ENCODE assay signal across 10 mouse cellular contexts in genomic region chr19:3610886-3611285, GRCm38 (mm10). TPM values are rescaled to one million over a fixed set of nuclear protein-coding genes. Genes with fewer than 3 reads are reported as not detected.
DNase-seq lines count a peak whose midpoint lies in the region; ATAC-seq and TF ChIP-seq lines count a peak whose summit lies in the region.
"Had no signal": no experiment of that assay in that cellular context is flagged by ENCODE, and none has a peak within 500 bp of the region (broad histone marks: within the 10 kb centered on the region; RNA-seq: fewer than 3 reads in every experiment).

No protein-coding gene starts in this region.

- H3K9me3 ChIP-seq in heart, embryonic 15.5 days (replicated peaks): no peaks in the 10 kb centered on the region
- H3K9me3 ChIP-seq in intestine, embryonic 15.5 days: no peaks in the 10 kb centered on the region
- H3K9me3 ChIP-seq: liver, embryonic 13.5 days had no signal

- no peak for TF ChIP-seq CTCF in kidney, adult 2 months (conservative IDR thresholded peaks at IDR 0.05; ENCODE audit: insufficient read depth, insufficient read length, low read depth, low read length)

- H3K27me3 ChIP-seq in heart, embryonic 15.5 days: no peaks in the 10 kb centered on the region
- H3K27me3 ChIP-seq in kidney, adult 2 months (replicated peaks; ENCODE audit: control insufficient read depth, insufficient read depth, low read length): no peaks in the 10 kb centered on the region
- no peaks in the 10 kb centered on the region for H3K27me3 ChIP-seq in intestine, embryonic 15.5 days (replicated peaks)
- H3K27me3 ChIP-seq: liver, embryonic 13.5 days had no signal

- no peak overlapping the region for H3K4me2 ChIP-seq in heart, embryonic 15.5 days
- H3K4me2 ChIP-seq in intestine, embryonic 15.5 days (replicated peaks): no peak overlapping the region
- H3K4me2 ChIP-seq: liver, embryonic 13.5 days had no signal

- no peak for ATAC-seq in heart, embryonic 15.5 days (replicated peaks; ENCODE audit: insufficient number of reproducible peaks, insufficient read depth, low FRiP score, low read depth)
- ATAC-seq in megakaryocyte progenitor cell, adult 5-6 weeks (replicated peaks; ENCODE audit: poor library complexity): no peak
- ATAC-seq in intestine, embryonic 15.5 days: no peak

- H3K36me3 ChIP-seq in heart, embryonic 15.5 days: peaks cover 27% of the 10 kb centered on the region
- H3K36me3 ChIP-seq in kidney, adult 2 months (ENCODE audit: control insufficient read depth, insufficient read depth, low read length): no peaks in the 10 kb centered on the region
- H3K36me3 ChIP-seq in intestine, embryonic 15.5 days: peaks cover 37% of the 10 kb centered on the region

- peaks cover 14% of the 10 kb centered on the region for H3K4me1 ChIP-seq in heart, embryonic 15.5 days (replicated peaks)
- no peaks in the 10 kb centered on the region for H3K4me1 ChIP-seq in kidney, adult 2 months (ENCODE audit: control insufficient read depth, insufficient read depth, low read length)
- 0 out of 2 replicates have a peak, but pooled peaks cover 2% of the 10 kb centered on the region for H3K4me1 ChIP-seq in intestine, embryonic 15.5 days (replicated peaks)
- H3K4me1 ChIP-seq: liver, embryonic 13.5 days had no signal

- WGBS in heart, embryonic 15.5 days: 94% methylated on average over 2 of the region's 2 CpGs
- WGBS in kidney, adult 2 months: 95% methylated on average over 2 of the region's 2 CpGs
- WGBS in intestine, embryonic 15.5 days: 87% methylated on average over 2 of the region's 2 CpGs

- no peak overlapping the region for H3K4me3 ChIP-seq in heart, embryonic 15.5 days
- H3K4me3 ChIP-seq in kidney, adult 2 months (ENCODE audit: insufficient read depth, low read depth, low read length): no peak overlapping the region
- no peak overlapping the region for H3K4me3 ChIP-seq in intestine, embryonic 15.5 days (replicated peaks)
- H3K4me3 ChIP-seq: erythroblast, embryonic 14.5 days; liver, embryonic 13.5 days had no signal

- TF ChIP-seq POLR2A in kidney, adult 2 months (IDR thresholded peaks at IDR 0.05; ENCODE audit: low read depth, low read length): no peak

- H3K27ac ChIP-seq in heart, embryonic 15.5 days: peak overlapping the region; percentile 3; the same call in 1 of the 2 replicates
- no peak overlapping the region for H3K27ac ChIP-seq in kidney, adult 2 months (ENCODE audit: insufficient read depth, low read depth, low read length)
- no peak overlapping the region for H3K27ac ChIP-seq in intestine, embryonic 15.5 days
- H3K27ac ChIP-seq: liver, embryonic 13.5 days had no signal

- no peak for DNase-seq in heart, adult 11 months
- DNase-seq in 3T3-L1 (ENCODE audit: low read depth, low spot score) (peak; percentile 29), adipocyte (ENCODE audit: low spot score) (peak; percentile 52)
- DNase-seq in kidney, adult 2 months: peak; percentile 56
- DNase-seq in gastrocnemius, adult 8-10 months (ENCODE audit: low spot score in 2 of 2): no peak
- DNase-seq: liver, embryonic 13.5 days had no signal

- no peak overlapping the region for H3K9ac ChIP-seq in heart, embryonic 15.5 days
- H3K9ac ChIP-seq in intestine, embryonic 15.5 days: no peak overlapping the region
- H3K9ac ChIP-seq: liver, embryonic 13.5 days had no signal

RNA-seq across cellular contexts. Expression of gene Ppp6r3, which starts 35.3 kb away (rescaled TPM):
- polyA plus RNA-seq in heart, embryonic 15.5 days (2015; fragmentation: Nextera tagmentation; extraction: Ambion mirVana): 41.3 and 46.5 TPM in 2 replicates
- polyA plus RNA-seq in kidney, adult 2 months (2012; rRNA removed): 52.5 and 58.5 TPM in 2 replicates
- total RNA-seq in megakaryocyte progenitor cell, adult 5-6 weeks (2015): 87.2 and 88.0 TPM in 2 replicates
- 82.1 and 93.0 TPM in 2 replicates for total RNA-seq in megakaryocyte progenitor cell, adult 5-6 weeks (2017)
- polyA plus RNA-seq in intestine, embryonic 15.5 days (2015; fragmentation: Nextera tagmentation; extraction: Ambion mirVana): 46.9 and 51.1 TPM in 2 replicates
- 10 to 100 TPM; 54.6 to 64.5 (median 59.5) TPM for total RNA-seq in gastrocnemius, adult 8-10 months (2022)

Comparison
In these comparisons a context has a peak if more than half of its experiments do, and no peak if none do; other contexts are left out.
1. DNase-seq: peak in 3T3-L1 (single experiment), adipocyte (single experiment) and kidney, adult 2 months (single experiment); none in heart, adult 11 months (single experiment) and gastrocnemius, adult 8-10 months (0 of 2).